Mouse (Mus musculus) liver, adult 2 months (tissue): ENCODE measurements at regions not wholly inside any gene's neighbourhood (a gene's known extent, or its start where the extent isn't known, plus 50 kb on each side); places are given as distances from the start of the nearest gene placed in this dataset.

Experiments
- CTCF ChIP-seq: fragments of 200-500 bp; IDR thresholded peaks from 2 replicates; pipeline ENCODE4 v1.5.1; 2011; ENCODE audit warnings: low read depth, low read length, control low read depth
- POLR2A ChIP-seq: fragments of 200-500 bp; IDR thresholded peaks from 2 replicates; pipeline ENCODE4 v1.6.1; 2011; ENCODE audit warnings: low read length, control low read depth; ENCODE audit not compliant: insufficient read depth; ENCODE audit errors: extremely low read depth

GRCm38 (mm10) chr14:68427235-68427634 is 866.9 kb downstream of the Synb start:
- no peak for TF ChIP-seq POLR2A
- no peak for TF ChIP-seq CTCF
